Mouse (Mus musculus) Patski (cell line): ENCODE measurements at regions not wholly inside any gene's neighbourhood (a gene's known extent, or its start where the extent isn't known, plus 50 kb on each side); places are given as distances from the start of the nearest gene placed in this dataset.

Source experiments
- ATAC-seq: fragments of 100-300 bp; one replicate; pipeline ENCODE4 v1.8.0; 2021
- CTCF ChIA-PET: fragments of 350-600 bp; sonication (Branson Sonifier 250); formaldehyde crosslinking; loops from one replicate; lab custom pipeline; 2022; ENCODE audit warnings: inconsistent platforms; lab: Charles Lee
- POLR2A ChIA-PET: fragments of 350-600 bp; sonication (Branson Sonifier 250); formaldehyde crosslinking; loops from one replicate; lab custom pipeline; 2022; ENCODE audit warnings: antibody characterized with exemption, inconsistent platforms; lab: Charles Lee
- DNase-seq: peaks from one replicate; pipeline ENCODE4 v3.0.0-alpha.2; 2011; ENCODE audit warnings: low read depth, low spot score
- H3K27me3 ChIP-seq: fragments of 371-371 bp; one replicate; pipeline ENCODE4 v1.5.1; 2021
- CTCF ChIP-seq: fragments of 100-300 bp; IDR thresholded peaks from one replicate; pipeline ENCODE4 v1.5.1; 2021
- in situ Hi-C: fragments of 300-500 bp; cut with MboI; formaldehyde crosslinking; loops from 3 replicates; pipeline ENCODE4 v1.11.1; 2018; ENCODE audit warnings: low pct_unique_long_range_greater_than_20kb, mixed read lengths

GRCm38 (mm10) chr7:58310096-58310495, 345.9 kb upstream of the Atp10a start:
- in situ Hi-C loops = no loop called here
- ChIA-PET CTCF (no interaction called here), POLR2A (no interaction called here)
- no peak for ATAC-seq
- DNase-seq = no peak
- no peak for TF ChIP-seq CTCF
- no peaks in the 10 kb centered on the region for H3K27me3 ChIP-seq

GRCm38 (mm10) chr7:58322381-58322780, 333.6 kb upstream of the Atp10a start:
- ATAC-seq (no peak), DNase-seq (no peak)
- no peaks in the 10 kb centered on the region for H3K27me3 ChIP-seq
- in situ Hi-C loops = no loop called here
- CTCF ChIA-PET = interaction anchor here (1.2 kb wide), 1 partner anchor 9 kb away, joined by 3 read pairs; no protein-coding TSS in a partner anchor
- POLR2A ChIA-PET = no interaction called here
- no peak for TF ChIP-seq CTCF

- no peak for TF ChIP-seq CTCF
- ChIA-PET CTCF (no interaction called here), POLR2A (no interaction called here)
- in situ Hi-C loops = no loop called here
- DNase-seq (no peak), ATAC-seq (no peak)
- H3K27me3 ChIP-seq = no peaks in the 10 kb centered on the region
These were observed 288.6 kb upstream of the Atp10a start for GRCm38 (mm10) chr7:58367384-58367783.

- in situ Hi-C loops = no loop called here
- ATAC-seq = no peak
- no peak for TF ChIP-seq CTCF
- ChIA-PET CTCF (no interaction called here), POLR2A (no interaction called here)
- H3K27me3 ChIP-seq = no peaks in the 10 kb centered on the region
- no peak for DNase-seq
These were observed 272.6 kb upstream of the Atp10a start for GRCm38 (mm10) chr7:58383401-58383800.

- ChIA-PET CTCF (no interaction called here), POLR2A (no interaction called here)
- ATAC-seq (no peak), DNase-seq (no peak)
- TF ChIP-seq CTCF = no peak
- H3K27me3 ChIP-seq = no peaks in the 10 kb centered on the region
- in situ Hi-C loops = no loop called here
These were observed 267.6 kb upstream of the Atp10a start for GRCm38 (mm10) chr7:58388326-58388725.

- TF ChIP-seq CTCF = no peak
- no peaks in the 10 kb centered on the region for H3K27me3 ChIP-seq
- DNase-seq = no peak
- ATAC-seq = no peak
- CTCF ChIA-PET = no interaction called here
- in situ Hi-C loops = no loop called here
- POLR2A ChIA-PET = interaction anchor here (0.6 kb wide), 1 partner anchor 12 kb away, joined by 3 read pairs; no protein-coding TSS in a partner anchor
These were observed 263.4 kb upstream of the Atp10a start for GRCm38 (mm10) chr7:58392391-58393115.

- POLR2A ChIA-PET = no interaction called here
- DNase-seq (no peak), ATAC-seq (no peak)
- in situ Hi-C loops = no loop called here
- H3K27me3 ChIP-seq = no peaks in the 10 kb centered on the region
- no peak for TF ChIP-seq CTCF
- CTCF ChIA-PET = no interaction called here
These were observed 258.0 kb upstream of the Atp10a start for GRCm38 (mm10) chr7:58397992-58398391.

GRCm38 (mm10) chr7:58398558-58399144, 257.3 kb upstream of the Atp10a start:
- no peak for TF ChIP-seq CTCF
- H3K27me3 ChIP-seq = no peaks in the 10 kb centered on the region
- in situ Hi-C loops = no loop called here
- ATAC-seq (no peak), DNase-seq (no peak)
- ChIA-PET CTCF (no interaction called here), POLR2A (no interaction called here)

GRCm38 (mm10) chr7:58399145-58399604, 256.8 kb upstream of the Atp10a start:
- no peak for TF ChIP-seq CTCF
- H3K27me3 ChIP-seq = no peaks in the 10 kb centered on the region
- ChIA-PET CTCF (no interaction called here), POLR2A (no interaction called here)
- ATAC-seq (peak; percentile 91), DNase-seq (peak; percentile 66)
- in situ Hi-C loops = no loop called here

- ChIA-PET CTCF (no interaction called here), POLR2A (no interaction called here)
- H3K27me3 ChIP-seq = no peaks in the 10 kb centered on the region
- no peak for ATAC-seq
- in situ Hi-C loops = no loop called here
- no peak for TF ChIP-seq CTCF
- DNase-seq = no peak
These were observed 256.3 kb upstream of the Atp10a start for GRCm38 (mm10) chr7:58399651-58400050.

GRCm38 (mm10) chr7:58400594-58400993, 255.4 kb upstream of the Atp10a start:
- in situ Hi-C loops = no loop called here
- no peak for TF ChIP-seq CTCF
- H3K27me3 ChIP-seq = no peaks in the 10 kb centered on the region
- CTCF ChIA-PET = no interaction called here
- ATAC-seq (no peak), DNase-seq (no peak)
- POLR2A ChIA-PET = no interaction called here
